Comparison of ENCODE assay signal across 1 mouse cellular context in the genomic region with DNA sequence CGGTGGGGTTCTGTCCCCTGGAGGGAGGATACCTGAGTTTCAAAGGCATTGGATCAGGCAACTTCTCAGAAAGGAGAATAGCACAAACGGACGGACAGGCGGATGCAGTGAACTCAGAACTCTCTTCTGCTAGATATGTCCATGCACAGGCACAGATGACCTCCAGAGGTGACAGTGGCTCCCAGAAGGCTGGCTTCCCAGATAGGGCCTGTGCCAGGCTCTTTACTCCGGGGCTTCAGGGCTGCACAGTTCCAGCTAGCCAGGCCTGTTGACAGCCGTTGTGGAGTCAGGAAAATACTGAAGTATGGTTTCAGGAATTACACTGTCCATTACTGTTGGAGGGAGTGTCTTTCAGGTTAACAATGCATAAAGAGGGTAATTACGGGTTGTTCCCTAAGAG.
TF ChIP-seq lines count a peak whose summit lies in the region.

No protein-coding gene starts in this region.

TF ChIP-seq in CH12.LX, 34 proteins besides CTCF, POLR2A, EP300 and RAD21 (continued from another document):
- no peak for TF ChIP-seq MAZ (IDR thresholded peaks at IDR 0.05; ENCODE audit: low read depth, low read length)
- no peak for TF ChIP-seq ZMIZ1 (IDR thresholded peaks at IDR 0.05; ENCODE audit: low read depth, low read length)
- TF ChIP-seq USF2 (conservative IDR thresholded peaks at IDR 0.05; ENCODE audit: low read depth, low read length), result no peak
- TF ChIP-seq KAT2A (IDR thresholded peaks at IDR 0.05; ENCODE audit: insufficient replicate concordance, low read length), result no peak
- TF ChIP-seq ZNF384 (IDR thresholded peaks at IDR 0.05; ENCODE audit: low read depth, low read length), result no peak
- no peak for TF ChIP-seq MAFK (IDR thresholded peaks at IDR 0.05; ENCODE audit: insufficient replicate concordance, low read length)
- TF ChIP-seq NRF1 (IDR thresholded peaks at IDR 0.05; ENCODE audit: low read depth, low read length), result no peak
- no peak for TF ChIP-seq TBP (conservative IDR thresholded peaks at IDR 0.05; ENCODE audit: low read depth, low read length)
- no peak for TF ChIP-seq JUND (conservative IDR thresholded peaks at IDR 0.05; ENCODE audit: low read depth, low read length)
- no peak for TF ChIP-seq MEF2A (IDR thresholded peaks at IDR 0.05; ENCODE audit: borderline replicate concordance, low read depth, low read length)
- no peak for TF ChIP-seq MYC (IDR thresholded peaks at IDR 0.05; ENCODE audit: low read depth, low read length)
- no peak for TF ChIP-seq MXI1 (IDR thresholded peaks at IDR 0.05; ENCODE audit: low read depth, low read length)
